Mouse (Mus musculus) midbrain, embryonic 12.5 days (tissue): ENCODE data around the gene Loxl1. TPM values are rescaled to one million over a fixed set of nuclear protein-coding genes. Genes with fewer than 3 reads are reported as not detected.

Source experiments
- ATAC-seq: fragments of 200-750 bp; cut with Nextera tagmentation; 2 replicates; pipeline ENCODE4 v1.8.0; 2017; ENCODE audit warnings: low read depth, moderate TSS enrichment, moderate library complexity; ENCODE audit not compliant: low FRiP score
- H3K27ac ChIP-seq: fragments of 300-500 bp; sonication (generic); replicated peaks from 2 replicates; pipeline ENCODE4 v1.5.1; 2016; ENCODE audit warnings: mild to moderate bottlenecking
- H3K27me3 ChIP-seq: fragments of 300-500 bp; sonication (generic); 2 replicates; pipeline ENCODE4 v1.6.1; 2016; ENCODE audit warnings: mild to moderate bottlenecking
- H3K36me3 ChIP-seq: fragments of 300-500 bp; sonication (generic); 2 replicates; pipeline ENCODE4 v1.6.1; 2016
- H3K4me1 ChIP-seq: fragments of 300-500 bp; sonication (generic); 2 replicates; pipeline ENCODE4 v1.6.1; 2016
- H3K4me2 ChIP-seq: fragments of 300-500 bp; sonication (generic); replicated peaks from 2 replicates; pipeline ENCODE4 v1.6.1; 2016; ENCODE audit warnings: mild to moderate bottlenecking, moderate library complexity
- H3K4me3 ChIP-seq: fragments of 300-500 bp; sonication (generic); 2 replicates; pipeline ENCODE4 v1.5.1; 2016; ENCODE audit warnings: mild to moderate bottlenecking
- H3K9ac ChIP-seq: fragments of 300-500 bp; sonication (generic); replicated peaks from 2 replicates; pipeline ENCODE4 v1.6.1; 2016; ENCODE audit warnings: mild to moderate bottlenecking, moderate library complexity
- H3K9me3 ChIP-seq: fragments of 300-500 bp; sonication (generic); 2 replicates; pipeline ENCODE4 v1.6.1; 2016; ENCODE audit warnings: mild to moderate bottlenecking
- WGBS: fragments of 180-500 bp; shearing (Covaris S2); methylation state at CpG from one replicate; pipeline ENCODE4 v1.1.7; 2016; 5-methylcytosine and 5-hydroxymethylcytosine counted together
- polyA plus RNA-seq: library from polyadenylated mRNA; unstranded; fragments of >200 nt; fragmentation: Nextera tagmentation; extraction: Ambion mirVana; gene quantifications from 2 replicates; pipeline ENCODE4 v1.2.1, GENCODE M21; 2016

Loxl1 gene
- polyA plus RNA-seq, 1 experiment from 2014 or later, result 20.1 TPM

- no peak for ATAC-seq
- Histone ChIP-seq H3K4me3 (no peak overlapping the region), H3K27ac (no peak overlapping the region), H3K36me3 (no peaks in the 10 kb centered on the region), H3K4me2 (no peak overlapping the region), H3K27me3 (no peaks in the 10 kb centered on the region), H3K9me3 (no peaks in the 10 kb centered on the region), H3K9ac (no peak overlapping the region), H3K4me1 (peaks cover 32% of the 10 kb centered on the region)
- WGBS, result 94% methylated on average over 6 of the region's 6 CpGs
Observed at GRCm38 (mm10) chr9:58243696-58244095, 69.3 kb downstream of the Loxl1 start.

GRCm38 (mm10) chr9:58242696-58243095 is 70.3 kb downstream of the Loxl1 start:
- Histone ChIP-seq H3K9me3 (no peaks in the 10 kb centered on the region), H3K36me3 (no peaks in the 10 kb centered on the region), H3K4me1 (peaks cover 27% of the 10 kb centered on the region), H3K4me2 (no peak overlapping the region), H3K4me3 (no peak overlapping the region), H3K27ac (no peak overlapping the region), H3K9ac (no peak overlapping the region), H3K27me3 (no peaks in the 10 kb centered on the region)
- WGBS, result 90% methylated on average over 5 of the region's 5 CpGs
- ATAC-seq, result no peak

- H3K9me3 ChIP-seq, result no peaks in the 10 kb centered on the region
- H3K36me3 ChIP-seq, result no peaks in the 10 kb centered on the region
- H3K4me1 ChIP-seq, result peaks cover 22% of the 10 kb centered on the region
- peak overlapping the region; percentile 66; the same call in 1 of the 2 replicates for H3K27ac ChIP-seq
- H3K4me3 ChIP-seq, result no peak overlapping the region
- 60% methylated on average over 9 of the region's 9 CpGs for WGBS
- H3K9ac ChIP-seq, result no peak overlapping the region
- no peak for ATAC-seq
- no peak overlapping the region for H3K4me2 ChIP-seq
- no peaks in the 10 kb centered on the region for H3K27me3 ChIP-seq
Observed at GRCm38 (mm10) chr9:58241780-58242485, 71.1 kb downstream of the Loxl1 start.

Other genes starting within 250 kb of the Loxl1 start
- gene Stra6, start 249.4 kb downstream of the Loxl1 start, polyA plus RNA-seq, result 8.6 and 9.1 TPM in 2 replicates
- gene Ccdc33, start 194.4 kb downstream of the Loxl1 start, polyA plus RNA-seq, result 0.64 and 1.0 TPM in 2 replicates
- 25.1 and 42.6 TPM in 2 replicates for gene Islr, start 108.9 kb downstream of the Loxl1 start, polyA plus RNA-seq
- gene Islr2, start 108.9 kb downstream of the Loxl1 start, polyA plus RNA-seq, result 27.0 and 27.8 TPM in 2 replicates
- 9.7 and 9.8 TPM in 2 replicates for gene Pml, start 63.4 kb downstream of the Loxl1 start, polyA plus RNA-seq
- 64.1 and 65.2 TPM in 2 replicates for gene Stoml1, start 60.0 kb downstream of the Loxl1 start, polyA plus RNA-seq
- not detected in 2 replicates for gene Tbc1d21, start 57.3 kb upstream of the Loxl1 start, polyA plus RNA-seq
- gene Insyn1, start 175.4 kb upstream of the Loxl1 start, polyA plus RNA-seq, result 3.4 and 3.5 TPM in 2 replicates
- 32.1 and 36.1 TPM in 2 replicates for gene Cd276, start 242.3 kb upstream of the Loxl1 start, polyA plus RNA-seq